Mouse (Mus musculus) stomach, embryonic 15.5 days (tissue): ENCODE data around the gene Dach1. TPM values are rescaled to one million over a fixed set of nuclear protein-coding genes. Genes with fewer than 3 reads are reported as not detected.
A peak's percentile ranks its signal among the peaks of the same experiment; 100 is the strongest.

Experiments used
- ATAC-seq: fragments of 200-750 bp; cut with Nextera tagmentation; 2 replicates; pipeline ENCODE4 v1.8.0; 2017; ENCODE audit warnings: low read depth, moderate number of reproducible peaks, moderate TSS enrichment; ENCODE audit not compliant: insufficient read depth, low FRiP score
- H3K27ac ChIP-seq: fragments of 300-500 bp; sonication (generic); 2 replicates; pipeline ENCODE4 v1.5.1; 2015; ENCODE audit warnings: mild to moderate bottlenecking, inconsistent platforms
- H3K27me3 ChIP-seq: fragments of 300-500 bp; sonication (generic); replicated peaks from 2 replicates; pipeline ENCODE4 v1.6.1; 2015; ENCODE audit warnings: inconsistent platforms
- H3K36me3 ChIP-seq: fragments of 300-500 bp; sonication (generic); 2 replicates; pipeline ENCODE4 v1.6.1; 2015; ENCODE audit warnings: inconsistent platforms
- H3K4me1 ChIP-seq: fragments of 300-500 bp; sonication (generic); 2 replicates; pipeline ENCODE4 v1.6.1; 2015; ENCODE audit warnings: inconsistent platforms
- H3K4me2 ChIP-seq: fragments of 300-500 bp; sonication (generic); 2 replicates; pipeline ENCODE4 v1.6.1; 2015; ENCODE audit warnings: mild to moderate bottlenecking, inconsistent platforms
- H3K4me3 ChIP-seq: fragments of 300-500 bp; sonication (generic); replicated peaks from 2 replicates; pipeline ENCODE4 v1.5.1; 2015; ENCODE audit warnings: inconsistent platforms
- H3K9ac ChIP-seq: fragments of 300-500 bp; sonication (generic); 2 replicates; pipeline ENCODE4 v1.6.1; 2015; ENCODE audit warnings: inconsistent platforms
- H3K9me3 ChIP-seq: fragments of 300-500 bp; sonication (generic); 2 replicates; pipeline ENCODE4 v1.6.1; 2016; ENCODE audit warnings: inconsistent platforms
- WGBS: fragments of 180-500 bp; shearing (Covaris S2); methylation state at CpG from one replicate; pipeline ENCODE4 v1.1.7; 2015; 5-methylcytosine and 5-hydroxymethylcytosine counted together
- polyA plus RNA-seq: library from polyadenylated mRNA; unstranded; fragments of >200 nt; fragmentation: Nextera tagmentation; extraction: Ambion mirVana; gene quantifications from 2 replicates; pipeline ENCODE4 v1.2.1, GENCODE M21; 2015

Gene Dach1
- 3.6 and 3.9 TPM in 2 replicates for polyA plus RNA-seq

DNA sequence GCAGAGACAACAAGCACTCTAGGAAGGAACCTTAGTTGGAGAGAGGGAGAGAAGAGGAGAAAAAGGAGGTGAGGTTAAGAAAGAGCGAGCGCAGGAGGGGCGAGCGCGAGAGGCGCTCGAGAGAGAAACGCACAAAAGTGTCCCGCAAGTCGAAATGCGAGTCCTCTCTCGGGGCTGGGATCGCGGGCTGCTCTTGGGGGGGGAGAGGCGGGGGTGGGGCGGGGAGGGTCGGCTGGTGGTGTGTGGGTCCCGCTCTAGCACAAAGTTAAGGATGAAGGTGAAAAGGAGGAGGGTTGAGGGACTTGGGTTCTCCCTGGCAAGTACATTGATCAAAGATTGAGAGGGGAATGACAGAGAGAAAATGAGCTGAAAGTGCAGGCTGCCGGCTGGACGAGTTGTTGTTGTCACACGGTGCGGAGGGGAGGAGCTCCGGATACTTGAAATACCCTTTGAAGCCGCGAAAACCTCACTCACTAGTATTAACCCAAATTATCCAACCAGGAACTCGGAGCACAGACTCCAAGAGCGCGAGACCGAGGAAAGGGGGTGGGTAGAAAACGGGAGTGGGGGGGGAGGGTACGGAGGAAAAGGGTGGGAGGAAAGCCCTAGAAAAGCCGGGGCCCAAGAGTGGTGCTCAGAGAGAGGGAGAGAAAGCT, at the start of gene Dach1:
Dach1 (minus strand) TSS at position 345 of the 656 bp plus-strand sequence.
- no peaks in the 10 kb centered on the region for H3K27me3 ChIP-seq
- peak within 1 kb of the TSS; percentile 60 for H3K9ac ChIP-seq
- 1% methylated on average over 31 of the region's 32 CpGs for WGBS
- ATAC-seq: 0 out of 2 replicates have a peak, but pooled peaks have one; percentile 20
- no peaks in the 10 kb centered on the region for H3K4me1 ChIP-seq
- no peaks in the 10 kb centered on the region for H3K36me3 ChIP-seq
- H3K27ac ChIP-seq: peak within 1 kb of the TSS; percentile 73
- H3K9me3 ChIP-seq: no peaks in the 10 kb centered on the region
- H3K4me2 ChIP-seq: peak within 1 kb of the TSS; percentile 87
- H3K4me3 ChIP-seq: peak within 1 kb of the TSS; percentile 75

DNA sequence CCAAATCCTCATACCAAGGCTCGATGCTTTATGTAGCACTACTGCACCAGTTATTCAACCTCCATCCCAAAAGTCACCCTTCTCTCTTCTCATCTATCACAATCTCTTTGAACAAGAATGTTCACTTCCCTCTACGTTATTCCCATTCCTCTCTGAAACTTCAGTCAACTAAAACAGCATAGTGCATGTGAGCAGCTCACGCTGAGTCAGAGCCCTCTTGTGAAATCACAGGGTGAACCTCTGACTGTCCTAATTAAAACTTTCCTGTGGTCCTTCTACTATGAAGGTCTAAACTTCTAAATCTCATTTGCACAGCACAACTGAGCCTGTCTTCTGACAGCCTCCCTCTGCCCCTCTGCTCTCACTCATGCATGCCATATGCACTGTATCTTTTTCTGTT, 30.5 kb upstream of the Dach1 start:
- WGBS: 79% methylated on average over 3 of the region's 3 CpGs
- Histone ChIP-seq H3K36me3 (no peaks in the 10 kb centered on the region), H3K9me3 (no peaks in the 10 kb centered on the region), H3K9ac (no peak overlapping the region), H3K4me1 (no peaks in the 10 kb centered on the region), H3K27me3 (no peaks in the 10 kb centered on the region), H3K27ac (no peak overlapping the region), H3K4me3 (no peak overlapping the region), H3K4me2 (no peak overlapping the region)
- no peak for ATAC-seq

DNA sequence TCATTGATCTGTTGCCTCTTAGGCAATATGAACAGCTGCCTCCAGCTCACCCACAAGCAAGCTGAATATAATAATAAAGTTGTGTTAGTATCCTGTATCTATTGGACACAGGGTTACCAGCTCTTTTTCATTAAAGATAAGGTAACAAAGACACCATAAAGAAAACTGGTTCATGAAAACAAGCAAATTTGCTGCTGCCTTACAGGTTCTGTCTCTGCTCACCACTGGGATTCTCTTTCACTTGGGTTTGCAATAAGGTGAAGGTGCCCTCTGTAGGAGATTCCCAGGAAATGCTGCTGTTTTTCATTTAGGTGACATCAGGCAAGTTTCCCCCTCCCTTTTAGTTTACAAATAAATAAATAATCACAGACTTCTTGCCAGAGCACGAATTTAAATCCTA, 12.0 kb upstream of the Dach1 start:
- H3K4me3 ChIP-seq: no peak overlapping the region
- no peak overlapping the region for H3K4me2 ChIP-seq
- H3K36me3 ChIP-seq: no peaks in the 10 kb centered on the region
- no peaks in the 10 kb centered on the region for H3K27me3 ChIP-seq
- H3K9me3 ChIP-seq: no peaks in the 10 kb centered on the region
- H3K4me1 ChIP-seq: no peaks in the 10 kb centered on the region
- ATAC-seq: no peak
- WGBS: 3% methylated on average over 1 of the region's 1 CpGs
- no peak overlapping the region for H3K9ac ChIP-seq
- no peak overlapping the region for H3K27ac ChIP-seq

DNA sequence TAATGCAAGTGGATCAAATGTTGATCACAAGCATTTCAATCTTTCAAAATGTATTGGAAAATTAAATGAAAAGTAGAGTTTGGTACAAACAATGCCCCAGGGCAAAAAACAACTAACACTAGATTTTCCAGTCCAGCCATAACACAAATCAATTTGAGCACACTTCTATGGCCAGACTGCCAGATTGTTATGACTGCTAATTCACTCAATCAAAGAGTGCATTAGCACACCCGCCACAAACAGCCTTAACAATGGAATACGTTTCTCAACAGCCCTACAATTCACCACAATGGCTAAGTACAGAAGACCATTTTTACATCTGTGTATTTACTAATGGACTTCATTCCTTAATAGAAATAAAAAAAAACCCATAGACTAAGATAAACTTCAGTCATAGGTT, 4.3 kb upstream of the Dach1 start:
- H3K9me3 ChIP-seq: no peaks in the 10 kb centered on the region
- no peaks in the 10 kb centered on the region for H3K27me3 ChIP-seq
- no peak overlapping the region for H3K27ac ChIP-seq
- ATAC-seq: no peak
- H3K4me3 ChIP-seq: no peak overlapping the region
- H3K9ac ChIP-seq: no peak overlapping the region
- 57% methylated on average over 2 of the region's 2 CpGs for WGBS
- H3K36me3 ChIP-seq: no peaks in the 10 kb centered on the region
- no peaks in the 10 kb centered on the region for H3K4me1 ChIP-seq
- H3K4me2 ChIP-seq: no peak overlapping the region

DNA sequence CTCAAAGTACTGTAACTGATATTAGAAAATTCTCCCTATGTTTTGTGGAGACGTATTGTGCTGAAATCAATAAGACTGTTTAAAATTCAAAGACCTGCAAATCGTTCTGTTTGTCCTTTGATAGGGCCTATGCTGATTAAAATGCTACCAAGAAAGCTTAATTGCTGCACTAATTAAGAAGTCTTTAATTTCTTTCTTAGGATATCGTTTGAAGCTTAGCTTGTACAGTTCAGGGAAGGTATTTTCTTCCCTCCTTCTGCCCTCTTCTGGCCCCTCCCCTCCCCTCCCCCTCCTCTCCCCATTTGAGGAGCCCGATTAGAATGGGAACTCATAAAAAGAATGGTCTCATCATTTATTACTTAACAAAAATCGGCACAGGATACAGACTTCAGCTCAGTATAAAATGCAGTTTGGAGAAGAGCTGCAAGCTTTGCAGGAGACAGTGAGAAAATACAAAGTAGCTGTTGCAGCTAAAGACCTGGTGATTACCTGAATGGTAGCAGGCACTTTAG, 2.9 kb upstream of the Dach1 start:
- Histone ChIP-seq H3K9ac (no peak overlapping the region), H3K27ac (no peak overlapping the region), H3K4me1 (no peaks in the 10 kb centered on the region), H3K4me2 (no peak overlapping the region), H3K9me3 (no peaks in the 10 kb centered on the region), H3K36me3 (no peaks in the 10 kb centered on the region), H3K27me3 (no peaks in the 10 kb centered on the region), H3K4me3 (no peak overlapping the region)
- ATAC-seq: no peak
- WGBS: 22% methylated on average over 5 of the region's 5 CpGs

DNA sequence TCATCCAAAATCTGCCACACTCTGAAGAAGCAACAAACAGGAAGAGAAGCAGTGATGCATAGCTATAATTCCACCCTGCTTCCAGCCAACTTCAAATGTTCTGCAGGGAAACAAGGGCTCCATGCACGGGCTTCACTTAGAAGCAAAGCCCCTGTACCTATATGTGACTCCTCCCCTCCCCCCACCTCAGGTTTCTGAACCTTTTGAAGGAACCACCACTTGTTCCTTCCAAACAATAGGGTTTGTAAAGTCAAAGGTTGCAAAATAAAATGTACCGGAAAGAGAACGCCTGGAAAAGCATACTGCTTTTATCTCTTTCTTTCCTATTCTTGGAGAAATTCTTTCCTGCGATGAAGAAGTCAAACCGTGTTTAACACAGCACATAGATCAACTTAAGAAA, 2.3 kb upstream of the Dach1 start:
- Histone ChIP-seq H3K4me2 (no peak overlapping the region), H3K36me3 (no peaks in the 10 kb centered on the region), H3K4me1 (no peaks in the 10 kb centered on the region), H3K27ac (no peak overlapping the region), H3K9me3 (no peaks in the 10 kb centered on the region), H3K27me3 (no peaks in the 10 kb centered on the region), H3K9ac (no peak overlapping the region), H3K4me3 (no peak overlapping the region)
- no peak for ATAC-seq
- WGBS: 30% methylated on average over 5 of the region's 5 CpGs

DNA sequence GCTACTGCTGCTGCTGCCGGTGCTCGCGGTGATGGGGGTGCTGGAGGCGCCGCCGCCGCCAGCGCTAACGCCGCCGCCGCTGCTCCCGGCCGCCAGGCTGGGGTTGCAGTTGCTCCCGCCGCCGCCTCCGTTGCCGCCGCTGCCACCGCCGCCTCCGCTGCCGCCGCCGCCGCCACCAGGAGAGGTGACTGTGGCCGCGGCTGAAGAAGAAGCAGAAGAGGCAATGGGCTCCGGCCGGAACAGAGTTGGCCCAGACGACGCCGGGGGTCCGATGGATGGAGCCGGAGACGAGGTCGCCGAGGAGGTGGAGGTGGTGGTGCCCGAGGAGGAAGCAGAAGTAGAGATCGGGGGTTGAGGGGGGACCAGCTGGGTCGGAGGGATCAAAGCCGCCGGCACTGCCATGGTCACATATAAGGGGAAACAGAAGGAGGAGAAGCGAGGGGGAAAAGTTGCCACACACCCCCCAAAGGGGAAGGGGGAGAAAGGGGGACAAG, 610 bp downstream of the Dach1 start:
- no peaks in the 10 kb centered on the region for H3K27me3 ChIP-seq
- under 1% methylated on average over 45 of the region's 45 CpGs for WGBS
- peak overlapping the region; percentile 87 for H3K4me2 ChIP-seq
- peak overlapping the region; percentile 73 for H3K27ac ChIP-seq
- H3K36me3 ChIP-seq: no peaks in the 10 kb centered on the region
- H3K9me3 ChIP-seq: no peaks in the 10 kb centered on the region
- no peaks in the 10 kb centered on the region for H3K4me1 ChIP-seq
- peak overlapping the region; percentile 75 for H3K4me3 ChIP-seq
- H3K9ac ChIP-seq: peak overlapping the region; percentile 60
- peak; percentile 5; the same call in 1 of the 2 replicates for ATAC-seq

DNA sequence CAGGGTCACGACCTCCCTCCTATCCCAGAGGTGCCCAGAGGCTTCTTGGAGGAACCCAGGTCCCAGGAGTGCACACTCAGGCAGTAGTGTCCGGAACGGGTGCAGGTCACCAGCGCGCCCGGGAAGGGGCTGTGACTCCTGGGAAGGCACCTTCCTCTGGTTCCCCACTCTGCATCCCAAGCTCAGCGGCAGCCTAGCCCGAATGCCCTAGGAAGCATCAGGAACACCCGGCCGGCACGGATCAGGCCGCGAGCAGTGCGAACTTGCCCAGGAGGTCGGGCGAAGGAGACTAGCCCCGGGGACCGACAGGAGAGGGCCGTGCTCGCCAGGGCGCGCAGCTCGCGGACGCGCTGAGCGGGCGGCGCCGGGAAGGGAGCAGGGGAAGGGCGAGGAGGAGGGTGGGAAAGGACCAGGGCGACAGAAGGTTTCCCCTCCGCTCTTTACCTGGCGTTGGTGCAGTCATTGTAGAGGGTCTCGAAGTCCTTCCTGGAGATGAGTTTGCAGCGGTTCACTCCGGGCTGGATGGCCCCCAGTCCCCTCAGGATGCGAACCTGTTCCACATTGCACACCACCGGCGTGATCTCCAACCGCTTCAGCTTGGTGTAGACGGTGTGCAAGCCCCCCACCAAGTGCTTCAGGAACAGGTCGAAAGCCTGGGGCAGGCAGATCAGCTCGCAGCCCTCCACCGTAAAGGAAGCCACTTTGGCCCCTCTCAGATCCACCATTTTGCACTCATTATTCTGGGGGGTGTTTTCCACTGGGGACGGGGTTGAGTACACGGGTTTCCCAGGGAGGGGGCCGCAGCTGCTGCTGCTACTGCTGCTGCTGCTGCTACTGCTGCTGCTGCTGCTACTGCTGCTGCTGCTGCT, 1.3 kb downstream of the Dach1 start:
- peak overlapping the region; percentile 75 for H3K4me3 ChIP-seq
- H3K27me3 ChIP-seq: no peaks in the 10 kb centered on the region
- peak overlapping the region; percentile 60 for H3K9ac ChIP-seq
- peak; percentile 68 for ATAC-seq
- H3K4me1 ChIP-seq: no peaks in the 10 kb centered on the region
- no peaks in the 10 kb centered on the region for H3K9me3 ChIP-seq
- H3K4me2 ChIP-seq: peak overlapping the region; percentile 87
- H3K36me3 ChIP-seq: no peaks in the 10 kb centered on the region
- peak overlapping the region; percentile 73 for H3K27ac ChIP-seq
- WGBS: under 1% methylated on average over 47 of the region's 48 CpGs

DNA sequence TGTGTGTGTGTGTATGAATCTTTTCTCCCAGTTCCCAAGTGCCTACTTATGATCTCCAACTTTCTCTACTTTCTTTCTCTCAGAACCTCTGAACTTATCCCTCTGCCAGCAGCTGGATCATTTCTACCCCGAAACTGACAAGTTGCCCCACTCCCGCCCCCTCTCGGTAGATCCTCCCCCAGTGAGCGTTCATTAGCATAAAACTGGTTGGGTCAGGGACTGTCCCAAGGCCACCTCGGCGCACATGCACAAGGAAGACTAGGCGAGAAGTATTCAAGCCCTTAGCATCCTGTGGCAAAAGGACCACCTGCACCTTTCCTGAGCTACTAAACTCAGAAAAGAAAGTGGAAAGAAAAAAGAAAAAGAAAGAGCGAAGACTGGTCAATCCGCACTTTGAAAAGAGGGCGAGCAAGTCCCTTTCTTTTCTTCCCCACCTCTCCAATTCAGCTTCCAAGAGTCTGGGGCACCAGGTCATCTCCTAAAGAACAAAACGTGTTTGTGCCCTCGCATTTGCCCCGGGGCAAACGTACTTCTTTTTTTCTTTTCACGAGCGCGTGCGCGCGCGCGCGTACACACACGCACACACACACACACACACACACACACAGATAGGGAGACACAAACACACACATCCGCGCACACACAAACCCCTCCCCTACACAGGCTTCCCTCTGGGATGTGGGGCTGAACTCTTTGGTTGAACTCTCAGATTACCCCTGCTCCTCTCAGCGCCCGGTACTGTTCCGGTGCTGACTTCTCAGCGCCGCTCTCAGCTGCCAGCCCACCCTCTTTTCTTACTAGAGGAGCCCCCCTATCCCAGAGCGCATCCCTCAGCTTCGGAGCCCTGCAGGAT, 2.2 kb downstream of the Dach1 start:
- ATAC-seq: peak; percentile 54; the same call in 1 of the 2 replicates
- Histone ChIP-seq H3K36me3 (no peaks in the 10 kb centered on the region), H3K9ac (peak overlapping the region; percentile 60), H3K4me3 (peak overlapping the region; percentile 75), H3K27me3 (no peaks in the 10 kb centered on the region), H3K4me2 (peak overlapping the region; percentile 87), H3K4me1 (no peaks in the 10 kb centered on the region), H3K9me3 (no peaks in the 10 kb centered on the region), H3K27ac (peak overlapping the region; percentile 73)
- 1% methylated on average over 33 of the region's 33 CpGs for whole genome bisulfite sequencing

DNA sequence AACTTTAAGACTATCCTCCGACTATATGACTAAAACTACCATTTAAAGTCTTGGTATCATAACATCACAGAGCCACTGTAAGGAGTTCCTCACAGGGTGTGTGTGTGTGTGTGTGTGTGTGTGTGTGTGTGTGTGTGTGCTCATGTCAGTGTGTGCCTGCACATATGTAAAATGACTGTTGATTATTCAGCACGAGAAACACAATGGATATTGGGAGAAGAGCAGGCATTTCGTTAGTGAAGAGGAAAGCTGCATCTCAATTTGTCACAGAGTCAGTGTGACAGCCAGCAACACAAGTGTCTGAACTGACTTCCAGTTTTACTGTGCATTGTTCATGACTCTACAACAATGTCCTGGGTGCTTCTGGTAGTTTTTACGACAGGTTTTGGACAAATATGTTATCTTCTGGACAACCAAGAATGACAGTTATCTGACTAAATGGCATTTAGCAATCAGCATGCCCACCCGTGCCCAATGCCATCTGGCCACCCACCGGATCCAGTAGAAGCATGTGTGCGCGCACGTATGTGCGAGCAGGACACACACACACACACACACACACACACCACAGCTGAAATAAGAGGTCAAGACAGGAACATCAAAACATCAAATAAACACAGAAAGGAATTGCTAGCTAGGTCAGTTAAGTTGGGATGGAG, 3.1 kb downstream of the Dach1 start:
- no peaks in the 10 kb centered on the region for H3K4me1 ChIP-seq
- ATAC-seq: no peak
- H3K36me3 ChIP-seq: no peaks in the 10 kb centered on the region
- H3K9ac ChIP-seq: no peak overlapping the region
- no peak overlapping the region for H3K27ac ChIP-seq
- 58% methylated on average over 10 of the region's 10 CpGs for WGBS
- H3K4me2 ChIP-seq: peak overlapping the region; percentile 87
- H3K9me3 ChIP-seq: no peaks in the 10 kb centered on the region
- H3K4me3 ChIP-seq: peak overlapping the region; percentile 75
- no peaks in the 10 kb centered on the region for H3K27me3 ChIP-seq

DNA sequence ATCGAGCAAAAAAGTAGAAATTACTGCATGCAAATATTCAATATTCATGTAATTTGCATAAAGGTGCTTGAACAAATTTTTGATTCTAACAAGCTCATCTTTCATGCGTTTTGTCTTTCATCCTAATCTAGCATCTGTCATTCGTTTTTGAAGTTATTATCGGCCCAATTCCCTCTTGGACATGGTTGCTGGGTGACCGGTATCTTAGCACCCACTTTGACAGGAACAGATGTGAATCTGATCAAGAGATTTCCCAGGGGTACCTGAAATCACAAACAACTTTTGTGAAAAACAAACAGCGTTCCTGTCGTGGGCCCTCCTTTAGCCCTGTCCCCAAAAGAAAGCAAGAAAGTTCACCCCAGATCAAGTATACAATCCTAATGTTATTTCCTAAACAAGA, 12.8 kb downstream of the Dach1 start:
- no peak overlapping the region for H3K4me3 ChIP-seq
- H3K4me1 ChIP-seq: no peaks in the 10 kb centered on the region
- no peak overlapping the region for H3K4me2 ChIP-seq
- H3K36me3 ChIP-seq: no peaks in the 10 kb centered on the region
- no peak for ATAC-seq
- H3K27me3 ChIP-seq: no peaks in the 10 kb centered on the region
- H3K9ac ChIP-seq: no peak overlapping the region
- H3K9me3 ChIP-seq: no peaks in the 10 kb centered on the region
- no peak overlapping the region for H3K27ac ChIP-seq
- WGBS: 72% methylated on average over 7 of the region's 7 CpGs
